Mouse (Mus musculus) spleen, adult 2 months (tissue): ENCODE measurements around the gene Cdc42se2. TPM values are rescaled to one million over a fixed set of nuclear protein-coding genes. Genes with fewer than 3 reads are reported as not detected.

Experiments used
- DNase-seq, 2 experiments: peaks; one replicate each; pipeline versions ENCODE4 v3.0.0 to v3.0.0-alpha.2; 2012 to 2021; ENCODE audit warnings: low spot score in 2 of 2, low read depth in 1 of 2
- H3K27ac ChIP-seq: fragments of 200-500 bp; 2 replicates; pipeline ENCODE4 v1.5.1; 2012; ENCODE audit warnings: low read length, inconsistent platforms; ENCODE audit not compliant: insufficient read depth
- H3K27me3 ChIP-seq: fragments of 200-500 bp; 2 replicates; pipeline ENCODE4 v1.6.1; 2012; ENCODE audit warnings: mild to moderate bottlenecking, moderate library complexity, low read length, inconsistent platforms; ENCODE audit not compliant: control insufficient read depth, insufficient read depth
- H3K36me3 ChIP-seq: fragments of 200-500 bp; 2 replicates; pipeline ENCODE4 v1.6.1; 2012; ENCODE audit warnings: mild to moderate bottlenecking, low read length, inconsistent platforms; ENCODE audit not compliant: control insufficient read depth, insufficient read depth
- H3K4me1 ChIP-seq: fragments of 200-500 bp; 2 replicates; pipeline ENCODE4 v1.6.1; 2011; ENCODE audit warnings: inconsistent platforms; ENCODE audit not compliant: control insufficient read depth, insufficient read depth, insufficient read length
- H3K4me3 ChIP-seq: fragments of 200-500 bp; 2 replicates; pipeline ENCODE4 v1.5.1; 2011; ENCODE audit warnings: mild to moderate bottlenecking, inconsistent platforms; ENCODE audit not compliant: insufficient read depth, insufficient read length; ENCODE audit errors: extremely low read depth
- CTCF ChIP-seq: fragments of 200-500 bp; IDR thresholded peaks from 2 replicates; pipeline ENCODE4 v1.5.1; 2011; ENCODE audit warnings: mild to moderate bottlenecking, inconsistent platforms; ENCODE audit not compliant: insufficient read depth, insufficient read length, insufficient replicate concordance; ENCODE audit errors: extremely low read depth
- POLR2A ChIP-seq: fragments of 200-500 bp; IDR thresholded peaks from 2 replicates; pipeline ENCODE4 v1.6.1; 2011; ENCODE audit warnings: low read depth, low read length, inconsistent platforms
- WGBS: fragments of 180-500 bp; shearing (Covaris S2); methylation state at CpG from one replicate; pipeline ENCODE4 v1.1.7; 2018; 5-methylcytosine and 5-hydroxymethylcytosine counted together
- polyA plus RNA-seq: library from polyadenylated mRNA; depleted of rRNA; stranded (reverse); fragments of >200 nt; gene quantifications from 2 replicates; pipeline ENCODE4 v1.2.3, GENCODE M21; 2012

Gene Cdc42se2
- polyA plus RNA-seq, 1 experiment: 55.8 TPM

DNA sequence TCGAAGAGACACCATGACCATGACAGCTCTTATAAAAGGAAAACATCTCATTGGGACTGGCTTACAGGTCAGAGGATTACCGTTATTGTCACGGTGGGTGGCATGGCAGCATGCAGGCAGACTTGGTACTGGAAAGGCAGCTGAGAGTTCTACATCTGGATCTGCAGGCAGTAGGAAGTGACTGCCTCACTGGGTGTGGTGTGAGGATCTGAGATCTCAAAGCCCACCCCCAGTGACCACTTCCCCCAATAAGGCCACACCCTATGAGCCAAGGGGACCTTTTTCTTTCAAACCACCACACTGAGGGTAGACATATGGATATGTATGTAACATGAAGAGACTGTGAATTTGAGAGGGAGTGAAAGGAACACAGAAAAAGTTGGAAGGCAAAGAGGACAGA, 7.2 kb upstream of the Cdc42se2 start:
- no peak overlapping the region for H3K27ac ChIP-seq
- no peak for TF ChIP-seq CTCF
- TF ChIP-seq POLR2A: no peak
- no peaks in the 10 kb centered on the region for H3K4me1 ChIP-seq
- DNase-seq: no peak
- 93% methylated on average over 3 of the region's 3 CpGs for WGBS
- H3K27me3 ChIP-seq: no peaks in the 10 kb centered on the region
- H3K36me3 ChIP-seq: no peaks in the 10 kb centered on the region
- H3K4me3 ChIP-seq: no peak overlapping the region

DNA sequence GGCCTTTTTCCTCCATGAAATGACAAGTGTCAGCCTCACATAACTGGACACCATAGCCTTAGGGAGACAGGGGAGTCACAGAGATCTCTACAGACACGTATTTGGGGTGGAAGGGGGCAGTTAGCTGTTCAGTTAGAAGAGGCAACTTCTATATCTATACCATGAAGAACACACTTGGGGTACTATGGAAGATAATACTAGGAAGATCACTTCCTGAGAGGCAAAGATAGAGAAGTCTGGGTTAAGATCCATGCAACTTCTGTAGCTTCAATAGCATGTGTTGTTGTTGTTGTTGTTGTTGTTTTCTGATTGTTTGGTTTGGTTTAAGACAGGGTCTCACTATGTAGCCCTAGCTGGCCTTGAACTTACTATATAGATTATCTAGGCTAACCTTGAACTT, 5.7 kb upstream of the Cdc42se2 start:
- no peak overlapping the region for H3K4me3 ChIP-seq
- no peak for DNase-seq
- H3K36me3 ChIP-seq: no peaks in the 10 kb centered on the region
- H3K27ac ChIP-seq: no peak overlapping the region
- H3K4me1 ChIP-seq: no peaks in the 10 kb centered on the region
- 86% methylated on average over 1 of the region's 1 CpGs for WGBS
- H3K27me3 ChIP-seq: no peaks in the 10 kb centered on the region
- TF ChIP-seq CTCF: no peak
- TF ChIP-seq POLR2A: no peak

DNA sequence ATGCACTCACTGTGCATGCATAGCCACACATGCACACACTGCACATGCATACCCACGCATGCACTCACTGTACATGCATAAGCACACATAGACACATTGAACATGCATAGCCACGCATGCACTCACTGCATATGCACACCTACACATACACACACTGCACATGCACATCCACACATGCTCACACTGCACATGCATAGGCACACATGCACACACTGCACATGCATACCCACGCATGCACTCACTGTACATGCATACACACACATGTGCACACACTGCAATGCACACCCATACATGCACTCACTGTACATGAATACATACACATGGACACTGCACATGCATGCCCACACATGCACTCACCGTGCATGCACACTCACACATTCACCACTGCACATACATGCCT, 4.0 kb upstream of the Cdc42se2 start:
- Histone ChIP-seq H3K36me3 (no peaks in the 10 kb centered on the region), H3K27ac (no peak overlapping the region), H3K27me3 (no peaks in the 10 kb centered on the region), H3K4me1 (peaks cover 3% of the 10 kb centered on the region; the same call in 1 of the 2 replicates), H3K4me3 (no peak overlapping the region)
- no peak for TF ChIP-seq POLR2A
- WGBS: 98% methylated on average over 4 of the region's 4 CpGs
- no peak for DNase-seq

DNA sequence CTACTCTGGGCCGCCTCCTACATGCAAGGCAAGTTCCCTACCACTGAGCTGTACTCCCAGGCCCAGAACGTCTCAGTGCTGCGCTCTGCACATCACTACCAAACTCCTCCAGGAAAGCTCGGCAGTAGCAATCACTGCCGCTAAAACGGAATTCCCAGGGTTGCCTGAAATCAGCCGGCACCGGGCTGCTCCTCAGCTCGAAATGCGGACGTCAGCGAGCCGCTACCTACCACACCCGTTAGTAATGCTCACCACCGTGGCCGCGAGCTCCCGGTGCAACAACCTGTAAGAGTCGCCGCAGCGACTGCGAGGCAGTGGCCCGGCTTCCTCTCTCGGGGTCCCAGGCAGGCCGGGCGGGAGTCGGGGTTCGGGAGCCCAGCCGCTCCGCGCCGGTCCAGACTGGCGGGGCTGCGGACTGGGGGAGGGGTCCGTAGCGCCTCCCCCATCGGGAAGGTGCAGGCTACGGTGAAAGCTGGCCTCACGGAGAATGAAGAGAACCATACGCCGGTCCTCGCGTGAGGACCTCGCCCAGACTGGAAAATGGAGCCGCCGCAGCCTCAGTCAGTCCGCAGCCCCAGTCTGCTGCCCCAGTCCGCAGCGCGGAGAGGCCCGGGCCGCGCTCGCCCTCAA, 502 bp downstream of the Cdc42se2 start:
- Histone ChIP-seq H3K27me3 (no peaks in the 10 kb centered on the region), H3K36me3 (no peaks in the 10 kb centered on the region), H3K4me1 (peaks cover 10% of the 10 kb centered on the region), H3K27ac (peak overlapping the region; percentile 92), H3K4me3 (peak overlapping the region; percentile 85)
- peak in 1 of 2 experiments; percentile 60 for DNase-seq
- WGBS: under 1% methylated on average over 54 of the region's 54 CpGs
- TF ChIP-seq POLR2A (no peak), CTCF (no peak)

DNA sequence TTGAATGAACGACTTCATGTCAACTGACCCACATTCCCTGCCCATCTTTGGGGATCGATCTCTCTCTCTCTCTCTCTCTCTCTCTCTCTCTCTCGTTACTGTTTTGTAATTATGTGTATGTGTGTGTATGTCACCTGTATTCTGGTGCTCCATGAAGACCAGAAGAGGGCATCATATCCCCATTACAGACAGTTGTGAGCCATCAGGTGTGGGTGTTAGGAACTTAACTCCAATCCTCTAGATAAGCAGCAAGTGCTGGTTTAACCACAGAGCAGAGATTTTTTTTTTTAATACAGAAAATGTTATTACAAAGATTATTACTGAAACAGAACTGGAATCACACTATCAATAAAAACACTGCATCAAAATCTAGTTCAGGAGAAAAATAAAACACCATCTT, 1.9 kb downstream of the Cdc42se2 start:
- DNase-seq: no peak
- peaks cover 12% of the 10 kb centered on the region for H3K4me1 ChIP-seq
- H3K4me3 ChIP-seq: no peak overlapping the region
- H3K27me3 ChIP-seq: no peaks in the 10 kb centered on the region
- H3K36me3 ChIP-seq: no peaks in the 10 kb centered on the region
- WGBS: 85% methylated on average over 3 of the region's 3 CpGs
- no peak overlapping the region for H3K27ac ChIP-seq
- TF ChIP-seq CTCF: no peak
- no peak for TF ChIP-seq POLR2A

DNA sequence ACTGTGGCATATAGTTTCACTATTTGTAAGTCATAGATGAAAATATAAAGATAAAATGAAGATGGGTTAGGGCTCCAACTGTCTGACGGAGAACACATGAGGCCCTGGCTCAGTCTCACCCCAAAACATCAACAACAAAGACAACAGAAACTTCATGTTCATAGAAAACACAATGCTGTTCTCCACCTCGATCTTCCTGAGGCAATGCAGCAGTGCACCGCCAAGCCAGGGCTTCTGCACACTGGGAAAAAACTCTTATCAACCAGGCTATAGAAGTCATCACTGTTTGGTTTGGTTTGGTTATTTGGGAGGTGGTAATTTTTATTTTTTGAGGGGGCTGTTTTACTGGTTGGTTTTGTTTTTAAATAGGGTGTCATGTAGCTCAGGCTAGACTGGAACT, 3.0 kb downstream of the Cdc42se2 start:
- WGBS: 78% methylated on average over 3 of the region's 3 CpGs
- H3K27ac ChIP-seq: no peak overlapping the region
- no peak overlapping the region for H3K4me3 ChIP-seq
- DNase-seq: no peak
- H3K27me3 ChIP-seq: no peaks in the 10 kb centered on the region
- peaks cover 14% of the 10 kb centered on the region for H3K4me1 ChIP-seq
- no peak for TF ChIP-seq POLR2A
- TF ChIP-seq CTCF: no peak
- no peaks in the 10 kb centered on the region for H3K36me3 ChIP-seq

DNA sequence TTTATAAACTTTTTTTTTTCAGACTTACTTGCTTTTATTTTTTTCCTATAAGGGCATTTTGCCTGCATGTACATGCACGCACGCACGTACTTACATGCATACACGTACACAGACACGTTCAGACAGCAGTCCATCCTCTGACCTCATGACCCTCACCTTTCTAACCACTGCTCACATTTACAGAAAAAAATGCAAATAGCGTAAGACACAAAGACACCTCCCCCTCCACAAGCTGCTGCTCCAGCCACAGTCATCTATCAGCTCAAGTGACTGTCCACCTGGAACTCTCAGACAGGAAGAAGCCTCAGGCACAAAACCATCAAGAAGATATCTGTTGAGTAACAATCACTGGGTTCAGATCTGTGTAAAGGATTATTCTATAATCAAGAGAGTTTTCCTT, 5.2 kb downstream of the Cdc42se2 start:
- TF ChIP-seq CTCF (no peak), POLR2A (no peak)
- Histone ChIP-seq H3K27me3 (no peaks in the 10 kb centered on the region), H3K27ac (no peak overlapping the region), H3K4me3 (no peak overlapping the region), H3K4me1 (peaks cover 21% of the 10 kb centered on the region; the same call in 1 of the 2 replicates), H3K36me3 (no peaks in the 10 kb centered on the region)
- DNase-seq: no peak
- WGBS: 68% methylated on average over 6 of the region's 6 CpGs
